Mouse (Mus musculus): ENCODE results near the gene Hras.

DNA sequence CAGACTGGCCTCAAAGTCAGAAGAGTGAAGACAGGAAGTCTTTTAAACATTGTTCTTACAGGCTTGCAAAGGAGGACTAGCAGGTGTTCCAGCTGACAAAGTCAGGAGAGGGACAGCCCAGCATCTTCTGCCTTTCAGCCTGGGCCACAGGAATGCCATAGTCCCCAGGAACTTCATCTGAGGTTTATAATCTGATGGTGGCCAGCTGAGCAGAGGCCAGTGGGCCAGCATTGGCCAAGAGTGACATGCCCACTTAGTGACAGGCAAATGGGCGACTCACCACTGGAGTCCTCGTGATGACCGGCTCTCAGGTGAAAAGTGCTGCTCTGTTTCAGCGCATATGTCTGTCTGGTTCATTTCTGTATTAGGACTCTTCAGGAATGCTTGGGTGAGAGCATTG lies 36.8 kb upstream of the Hras start:
- TF ChIP-seq CTCF (IDR thresholded peaks at IDR 0.05; ENCODE audit: low read depth) (no peak), EP300 (IDR thresholded peaks at IDR 0.05; ENCODE audit: low read depth) (no peak)

Measured in liver, embryonic 14.5 days (tissue).